Mouse (Mus musculus) c-Kit-positive CD71-positive TER-119-negative erythroid progenitor cells, embryonic 14.5 days (primary cell): ENCODE data around the gene Smoc1.

Experiments
- DNase-seq: peaks from one replicate; pipeline ENCODE4 v3.0.0-alpha.2; 2013; ENCODE audit warnings: low read depth

Gene Smoc1

GRCm38 (mm10) chr12:81024993-81025392 lies 1.6 kb upstream of the Smoc1 start:
- no peak for DNase-seq

GRCm38 (mm10) chr12:81026995-81027942 lies 661 bp downstream of the Smoc1 start:
- no peak for DNase-seq

DNA sequence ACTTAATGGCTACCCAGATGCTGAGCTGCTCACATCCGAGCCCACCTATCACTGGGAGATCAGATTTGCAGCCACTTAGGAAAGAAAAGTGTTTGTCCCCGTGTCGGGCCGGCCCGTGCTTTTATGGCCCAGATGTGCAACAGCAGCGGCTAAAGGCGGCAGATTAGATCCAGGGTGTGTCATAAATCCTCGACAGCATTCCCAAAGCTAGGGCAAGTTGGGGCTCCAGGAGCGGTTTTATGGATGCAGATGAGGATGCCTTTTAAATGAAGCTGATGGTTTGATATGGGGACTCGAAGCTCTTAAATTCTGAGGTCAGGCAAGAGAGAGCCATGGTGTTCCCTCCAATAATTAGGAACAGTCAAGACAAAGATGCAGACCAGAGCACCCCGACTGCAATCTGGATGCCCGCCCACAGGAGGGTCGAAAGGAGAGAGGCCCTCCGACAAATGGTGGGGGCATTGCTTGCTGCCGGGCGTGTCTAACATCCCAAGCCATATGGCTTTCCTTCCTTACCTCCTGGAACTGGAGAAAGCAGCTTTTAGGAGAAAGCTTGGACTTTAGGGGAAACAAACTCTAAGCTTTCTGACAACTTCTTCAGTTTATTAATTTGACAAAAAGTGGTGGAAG lies 1.8 kb downstream of the Smoc1 start:
- no peak for DNase-seq

DNA sequence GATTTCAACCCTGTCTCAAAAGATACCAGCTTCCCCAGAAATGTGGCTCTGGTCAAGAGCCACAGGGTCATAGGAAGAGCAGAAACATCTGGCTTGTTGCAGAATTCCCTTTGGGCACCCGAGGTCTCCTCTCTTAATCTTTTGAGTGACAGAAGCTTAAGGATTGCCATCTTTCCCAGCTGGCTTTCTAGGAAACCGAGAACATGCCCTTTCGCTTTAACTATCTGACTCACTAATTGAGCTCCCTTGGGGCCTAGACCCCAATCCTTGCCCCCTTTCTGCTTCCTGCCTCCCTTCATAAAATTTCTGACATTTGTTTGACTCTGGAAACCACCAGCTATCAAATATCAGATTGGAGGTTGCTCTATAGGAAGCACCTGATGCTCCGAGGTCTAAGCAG lies 3.1 kb downstream of the Smoc1 start:
- no peak for DNase-seq

DNA sequence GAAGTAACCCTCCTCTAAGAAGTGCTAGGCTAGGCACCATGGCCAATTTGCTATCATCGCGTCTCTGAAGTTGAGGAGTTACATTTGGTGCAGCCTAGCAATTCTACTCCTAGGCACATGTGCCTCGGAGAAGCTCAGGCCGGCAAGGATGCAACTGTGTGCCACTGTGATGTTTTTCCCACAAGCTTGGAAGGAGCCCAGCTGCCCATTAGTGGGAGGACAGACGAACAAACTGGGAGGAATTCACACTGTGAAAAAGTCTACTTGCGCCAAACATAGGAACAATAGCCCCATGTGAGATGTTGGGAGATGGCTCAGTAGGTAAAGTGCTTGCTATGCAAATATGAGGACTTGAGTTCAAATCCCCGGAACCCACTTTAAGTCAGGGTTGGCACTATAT lies 5.0 kb downstream of the Smoc1 start:
- DNase-seq: no peak

DNA sequence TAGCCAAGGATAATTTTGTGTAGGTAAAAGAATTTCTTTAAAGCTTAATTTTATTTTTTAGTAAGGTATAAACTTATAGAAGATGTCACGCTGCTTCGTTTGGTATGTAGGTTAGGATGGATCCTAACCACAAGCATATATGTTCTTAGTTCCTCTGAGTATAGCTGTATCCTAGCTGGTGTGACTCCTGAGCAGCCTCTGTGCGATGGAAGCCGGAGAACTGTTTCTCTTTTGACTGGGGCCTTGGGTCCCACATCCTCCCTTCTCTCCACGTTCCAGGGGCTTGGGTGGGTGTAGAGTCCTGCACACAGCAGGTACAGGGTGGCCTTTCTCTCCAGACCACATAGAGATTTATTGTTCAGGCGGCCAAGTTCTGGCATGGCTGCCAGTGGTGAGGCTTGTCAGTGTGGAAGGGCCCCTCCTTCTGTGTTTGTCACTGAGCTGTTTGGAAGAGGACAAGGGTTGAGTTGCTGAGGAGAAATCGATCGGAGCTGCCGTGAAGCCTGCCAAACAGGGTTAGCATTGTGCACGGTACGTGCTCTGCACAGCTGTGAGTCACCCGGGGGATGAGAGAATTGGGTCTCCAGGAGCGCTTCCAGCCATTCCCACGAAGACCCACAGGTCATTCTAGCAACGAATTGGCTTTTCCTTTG lies 6.9 kb downstream of the Smoc1 start:
- DNase-seq: no peak

DNA sequence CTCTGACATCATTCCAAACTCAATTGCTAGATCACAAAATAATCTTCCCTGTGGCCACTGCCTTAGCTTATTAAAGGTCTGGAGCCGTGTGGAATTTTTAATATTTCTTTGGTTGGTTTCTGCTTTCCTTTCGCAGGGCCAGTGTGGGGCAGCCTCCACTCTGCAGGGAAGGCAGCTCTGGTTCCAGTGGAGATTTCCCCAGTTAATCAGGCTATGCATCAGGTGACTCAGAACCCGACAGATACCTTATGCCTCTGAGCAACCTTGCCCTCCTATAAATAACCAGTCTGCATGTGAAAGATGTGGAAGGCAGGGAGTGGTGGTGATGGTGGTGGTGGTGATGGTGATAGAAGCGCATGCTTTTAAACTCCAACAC lies 7.4 kb downstream of the Smoc1 start:
- DNase-seq: no peak

DNA sequence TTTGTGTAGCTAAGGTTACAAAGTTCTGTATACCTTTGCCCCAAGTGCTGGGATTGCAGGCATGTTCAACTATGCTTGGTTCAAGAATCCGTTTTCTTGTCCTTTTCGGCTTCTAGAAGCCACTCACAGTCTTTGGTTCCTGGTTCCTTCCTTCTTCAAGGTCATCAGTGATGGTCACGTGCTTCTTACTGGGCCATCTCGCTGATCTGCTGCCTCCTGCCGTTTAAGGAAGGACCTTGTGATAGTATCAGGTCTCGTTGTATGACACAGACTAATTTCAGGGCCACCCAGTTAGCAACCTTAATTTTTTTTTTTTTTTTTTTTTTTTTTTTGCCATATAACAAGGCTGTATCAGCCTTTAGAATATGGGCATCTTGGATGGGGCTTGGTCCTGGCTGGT lies 9.2 kb downstream of the Smoc1 start:
- DNase-seq: no peak

DNA sequence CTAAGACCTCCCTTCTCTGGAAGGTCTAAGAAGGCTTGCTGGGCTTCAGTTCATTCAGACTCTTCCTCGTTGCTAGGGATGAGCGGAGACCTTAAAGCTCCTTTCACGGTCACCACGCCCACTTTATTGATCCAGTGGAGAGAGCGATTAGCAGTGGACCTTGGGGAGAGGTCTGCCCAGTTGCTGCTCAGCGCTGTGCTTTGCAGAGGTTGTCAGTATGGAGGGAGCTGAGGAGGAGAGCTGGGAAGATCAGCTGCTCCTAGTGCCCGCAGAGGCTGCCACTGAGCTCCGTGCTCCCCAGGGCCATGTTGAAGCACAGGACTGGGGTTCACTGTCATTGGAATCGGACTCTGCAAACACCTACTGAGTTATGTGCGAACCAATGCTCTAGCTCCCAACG lies 17.0 kb downstream of the Smoc1 start:
- no peak for DNase-seq

- DNase-seq: no peak
These were observed 20.3 kb downstream of the Smoc1 start for GRCm38 (mm10) chr12:81046926-81047325.

DNA sequence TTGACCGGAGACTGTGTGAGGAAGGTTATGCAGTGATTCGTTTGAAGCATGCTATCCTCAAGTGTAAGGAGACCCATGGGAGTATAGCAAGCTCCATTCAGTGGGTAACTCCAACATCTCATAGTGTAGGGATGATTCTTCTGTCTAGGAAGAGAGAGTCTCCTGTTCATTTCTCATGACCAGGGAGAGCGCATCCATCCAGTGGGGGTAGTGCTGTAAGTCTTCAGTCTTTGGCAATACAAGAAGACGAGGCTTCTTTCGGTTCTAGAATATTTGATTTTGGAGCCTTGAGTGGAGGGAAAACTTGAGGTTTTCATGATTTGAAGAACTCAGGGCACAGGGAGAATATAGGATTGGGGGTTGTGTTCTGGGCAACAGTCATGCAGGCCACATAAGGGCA lies 23.1 kb downstream of the Smoc1 start:
- DNase-seq: no peak

GRCm38 (mm10) chr12:81055000-81055705 lies 28.5 kb downstream of the Smoc1 start:
- no peak for DNase-seq

- DNase-seq: no peak
These were observed 29.2 kb downstream of the Smoc1 start for GRCm38 (mm10) chr12:81055811-81056210.

- no peak for DNase-seq
These were observed 31.0 kb downstream of the Smoc1 start for GRCm38 (mm10) chr12:81057619-81058018.

DNA sequence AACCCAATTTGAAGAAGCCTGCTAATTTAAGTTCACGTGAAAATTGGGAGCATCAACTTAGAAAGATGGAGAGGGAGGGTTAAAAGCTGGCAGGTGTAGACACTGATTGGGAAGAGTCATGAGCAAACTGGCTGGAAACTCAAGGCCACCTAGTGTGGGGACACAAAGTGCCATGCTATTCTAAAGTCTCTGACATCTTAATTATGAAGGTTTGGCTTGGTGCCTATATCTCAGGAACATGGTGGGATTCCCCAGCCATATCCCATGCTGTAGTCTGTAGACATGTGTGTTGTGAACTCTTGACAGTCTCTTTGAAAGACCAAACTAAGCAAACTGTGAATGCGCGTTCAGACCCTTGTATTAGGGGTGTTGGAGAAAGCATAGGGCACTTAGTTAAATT lies 32.0 kb downstream of the Smoc1 start:
- DNase-seq: no peak

DNA sequence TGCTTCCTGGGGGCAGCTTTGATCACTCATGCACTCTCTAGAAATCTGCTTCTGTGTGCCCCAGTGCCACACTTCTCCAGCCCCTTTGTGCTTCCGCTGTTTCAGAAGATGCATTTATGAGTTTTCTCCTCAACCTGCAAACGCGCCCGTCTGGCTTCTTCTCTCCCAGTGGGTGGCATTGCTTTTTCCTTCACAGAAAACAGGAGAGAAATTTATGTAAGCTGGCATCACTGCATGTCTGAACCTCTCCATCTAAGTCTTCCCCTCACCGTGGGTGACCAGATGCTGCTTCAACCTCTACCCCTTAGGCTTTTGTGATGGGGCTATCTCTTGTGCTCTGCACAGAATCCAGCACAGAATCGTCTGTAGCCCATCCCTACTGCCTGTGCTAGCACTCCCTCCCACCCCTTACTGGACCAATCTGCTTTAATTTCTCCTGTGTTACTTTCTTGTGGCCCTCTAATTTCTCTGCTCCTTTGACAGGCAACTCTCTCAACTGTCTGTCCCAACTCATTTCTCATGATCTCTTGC lies 35.3 kb downstream of the Smoc1 start:
- DNase-seq: no peak

- DNase-seq: no peak
These were observed 36.8 kb downstream of the Smoc1 start for GRCm38 (mm10) chr12:81063336-81063955.

- no peak for DNase-seq
These were observed 47.5 kb downstream of the Smoc1 start for GRCm38 (mm10) chr12:81074139-81074538.

DNA sequence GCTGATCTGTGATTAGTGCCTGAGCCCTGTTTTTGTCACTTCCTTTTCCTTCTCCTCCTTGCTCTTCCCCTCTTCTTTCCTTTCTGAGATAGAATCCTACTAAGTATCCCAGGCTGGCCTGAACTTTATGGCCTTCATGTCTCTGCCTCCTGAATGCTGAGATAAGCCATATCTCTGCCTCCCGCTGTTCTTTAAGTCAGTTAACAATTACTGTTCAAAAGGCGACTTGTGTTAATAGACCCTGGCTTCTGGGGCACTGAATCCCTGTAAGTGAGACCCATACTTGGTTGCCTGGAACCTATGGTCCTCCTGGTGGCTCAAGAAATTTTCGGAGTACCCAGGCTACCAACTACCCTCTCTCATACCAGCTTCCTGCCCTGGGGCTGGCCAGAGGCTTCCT lies 48.3 kb downstream of the Smoc1 start:
- DNase-seq: no peak

DNA sequence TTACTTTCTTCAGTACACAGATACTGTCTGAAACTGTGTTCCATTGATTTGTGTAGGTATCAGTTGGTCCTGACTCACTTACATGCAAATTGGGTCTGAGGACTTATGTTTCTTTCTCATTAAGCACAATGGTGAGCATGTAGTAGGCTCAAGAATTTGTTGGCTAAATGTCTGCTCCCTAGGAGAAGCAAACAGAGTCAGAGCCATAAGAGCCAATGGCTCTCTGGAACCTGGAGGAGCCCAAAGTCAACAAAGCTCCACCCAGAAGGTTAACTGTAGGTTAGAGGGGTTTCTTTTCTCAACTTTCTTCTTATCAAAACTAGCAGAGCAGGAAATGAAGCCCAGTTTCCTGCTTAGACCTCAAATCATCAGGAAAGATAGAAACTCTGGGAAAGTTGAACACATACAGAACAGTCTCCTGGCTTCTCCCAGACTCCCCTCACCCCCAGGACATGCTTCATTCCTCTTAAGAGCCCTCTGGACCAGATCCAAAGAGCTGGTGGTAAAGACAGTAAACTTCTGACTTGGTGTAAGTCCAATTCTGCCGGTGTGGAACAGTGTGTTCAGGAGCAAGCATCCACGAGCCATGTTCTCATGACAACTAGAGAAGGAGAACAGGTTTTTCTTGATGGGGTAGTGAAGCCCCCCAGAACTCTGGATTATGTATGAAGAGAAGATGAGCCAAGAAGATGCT lies 51.5 kb downstream of the Smoc1 start:
- DNase-seq: no peak

DNA sequence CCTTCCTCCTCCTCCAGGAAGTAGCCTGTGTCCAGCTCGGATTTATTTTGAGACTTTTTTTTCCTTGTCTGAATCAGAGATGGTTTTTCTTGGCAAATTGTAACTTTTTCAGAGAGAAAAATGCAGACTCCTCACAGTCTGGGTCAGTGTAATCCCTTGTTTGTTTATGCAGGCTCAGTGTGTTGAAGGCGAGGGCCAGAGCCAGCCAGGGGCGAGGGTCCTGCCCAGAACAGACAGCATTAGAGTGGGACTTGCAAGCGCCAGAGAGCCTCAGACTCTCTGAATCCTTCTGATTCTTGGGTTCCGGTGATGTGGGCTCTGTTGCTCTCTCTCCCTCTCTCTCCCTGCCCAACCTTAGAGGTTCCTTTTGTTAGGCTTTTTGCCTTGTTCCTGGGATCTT lies 53.7 kb downstream of the Smoc1 start:
- DNase-seq: no peak
